Mouse (Mus musculus) intestine, embryonic 14.5 days (tissue): ENCODE measurements around the gene Clp1. TPM values are rescaled to one million over a fixed set of nuclear protein-coding genes. Genes with fewer than 3 reads are reported as not detected.

Experiments
- ATAC-seq: fragments of 200-750 bp; cut with Nextera tagmentation; replicated peaks from 2 replicates; pipeline ENCODE4 v1.8.0; 2017; ENCODE audit warnings: low read depth, moderate number of reproducible peaks, moderate TSS enrichment, moderate library complexity; ENCODE audit not compliant: low FRiP score, low TSS enrichment
- DNase-seq: peaks from one replicate; pipeline ENCODE4 v3.0.0-alpha.2; 2018; ENCODE audit warnings: low spot score
- H3K27ac ChIP-seq: fragments of 300-500 bp; sonication (generic); 2 replicates; pipeline ENCODE4 v1.5.1; 2014; ENCODE audit warnings: low read depth, mild to moderate bottlenecking, control low read depth
- H3K27me3 ChIP-seq: fragments of 300-500 bp; sonication (generic); replicated peaks from 2 replicates; pipeline ENCODE4 v1.6.1; 2014; ENCODE audit warnings: low read length, control low read depth; ENCODE audit not compliant: control insufficient read depth, insufficient read depth
- H3K36me3 ChIP-seq: fragments of 300-500 bp; sonication (generic); 2 replicates; pipeline ENCODE4 v1.6.1; 2014; ENCODE audit warnings: low read length, control low read depth; ENCODE audit not compliant: control insufficient read depth, insufficient read depth
- H3K4me1 ChIP-seq: fragments of 300-500 bp; sonication (generic); replicated peaks from 2 replicates; pipeline ENCODE4 v1.6.1; 2014; ENCODE audit warnings: low read length, control low read depth, mixed read lengths; ENCODE audit not compliant: control insufficient read depth, insufficient read depth
- H3K4me2 ChIP-seq: fragments of 300-500 bp; sonication (generic); 2 replicates; pipeline ENCODE4 v1.6.1; 2014; ENCODE audit warnings: low read length
- H3K4me3 ChIP-seq: fragments of 300-500 bp; sonication (generic); 2 replicates; pipeline ENCODE4 v1.5.1; 2014; ENCODE audit warnings: low read depth, low read length, control low read depth, mixed read lengths
- H3K9ac ChIP-seq: fragments of 300-500 bp; sonication (generic); 2 replicates; pipeline ENCODE4 v1.6.1; 2014; ENCODE audit warnings: mild to moderate bottlenecking, low read length
- H3K9me3 ChIP-seq: fragments of 300-500 bp; sonication (generic); 2 replicates; pipeline ENCODE4 v1.6.1; 2016; ENCODE audit warnings: low read length, control low read depth; ENCODE audit not compliant: control insufficient read depth
- WGBS: fragments of 180-500 bp; shearing (Covaris S2); extraction: QIAGEN DNeasy Blood & Tissue Kit; methylation state at CpG from one replicate; pipeline ENCODE4 v1.1.7; 2014; 5-methylcytosine and 5-hydroxymethylcytosine counted together
- polyA plus RNA-seq: library from polyadenylated mRNA; unstranded; fragments of >200 nt; fragmentation: Nextera tagmentation; extraction: Ambion mirVana; gene quantifications from 2 replicates; pipeline ENCODE4 v1.2.1, GENCODE M21; 2014

The Clp1 gene
- polyA plus RNA-seq, 1 experiment from 2014 or later: 25.7 TPM

- Histone ChIP-seq H3K36me3 (peaks cover 26% of the 10 kb centered on the region), H3K27ac (no peak overlapping the region), H3K4me2 (no peak overlapping the region), H3K27me3 (no peaks in the 10 kb centered on the region), H3K4me1 (peaks cover 7% of the 10 kb centered on the region), H3K9ac (no peak overlapping the region), H3K4me3 (no peak overlapping the region), H3K9me3 (no peaks in the 10 kb centered on the region)
- WGBS: 97% methylated on average over 14 of the region's 14 CpGs
- ATAC-seq (no peak), DNase-seq (no peak)
These were observed 3.3 kb downstream of the Clp1 start for GRCm38 (mm10) chr2:84723856-84724255.

GRCm38 (mm10) chr2:84721182-84721581 lies 6.0 kb downstream of the Clp1 start:
- Histone ChIP-seq H3K36me3 (peaks cover 26% of the 10 kb centered on the region), H3K27me3 (no peaks in the 10 kb centered on the region), H3K4me1 (peaks cover 2% of the 10 kb centered on the region; the same call in 1 of the 2 replicates), H3K4me3 (no peak overlapping the region), H3K4me2 (no peak overlapping the region), H3K9ac (no peak overlapping the region), H3K9me3 (no peaks in the 10 kb centered on the region), H3K27ac (no peak overlapping the region)
- WGBS: 77% methylated on average over 3 of the region's 3 CpGs
- DNase-seq (no peak), ATAC-seq (no peak)

GRCm38 (mm10) chr2:84720718-84721117 lies 6.4 kb downstream of the Clp1 start:
- Histone ChIP-seq H3K27ac (no peak overlapping the region), H3K4me1 (no peaks in the 10 kb centered on the region), H3K9ac (no peak overlapping the region), H3K27me3 (no peaks in the 10 kb centered on the region), H3K36me3 (peaks cover 26% of the 10 kb centered on the region), H3K4me3 (no peak overlapping the region), H3K4me2 (no peak overlapping the region), H3K9me3 (no peaks in the 10 kb centered on the region)
- ATAC-seq (no peak), DNase-seq (no peak)
- 90% methylated on average over 2 of the region's 2 CpGs for WGBS

- no peak overlapping the region for H3K9ac ChIP-seq
- WGBS: 92% methylated on average over 4 of the region's 4 CpGs
- no peak overlapping the region for H3K27ac ChIP-seq
- no peak overlapping the region for H3K4me3 ChIP-seq
- ATAC-seq (no peak), DNase-seq (no peak)
- H3K9me3 ChIP-seq: no peaks in the 10 kb centered on the region
- no peak overlapping the region for H3K4me2 ChIP-seq
- peaks cover 8% of the 10 kb centered on the region for H3K4me1 ChIP-seq
- H3K27me3 ChIP-seq: no peaks in the 10 kb centered on the region
- 0 out of 2 replicates have a peak, but pooled peaks cover 4% of the 10 kb centered on the region for H3K36me3 ChIP-seq
These were observed 9.8 kb downstream of the Clp1 start for GRCm38 (mm10) chr2:84717357-84717756.

DNA sequence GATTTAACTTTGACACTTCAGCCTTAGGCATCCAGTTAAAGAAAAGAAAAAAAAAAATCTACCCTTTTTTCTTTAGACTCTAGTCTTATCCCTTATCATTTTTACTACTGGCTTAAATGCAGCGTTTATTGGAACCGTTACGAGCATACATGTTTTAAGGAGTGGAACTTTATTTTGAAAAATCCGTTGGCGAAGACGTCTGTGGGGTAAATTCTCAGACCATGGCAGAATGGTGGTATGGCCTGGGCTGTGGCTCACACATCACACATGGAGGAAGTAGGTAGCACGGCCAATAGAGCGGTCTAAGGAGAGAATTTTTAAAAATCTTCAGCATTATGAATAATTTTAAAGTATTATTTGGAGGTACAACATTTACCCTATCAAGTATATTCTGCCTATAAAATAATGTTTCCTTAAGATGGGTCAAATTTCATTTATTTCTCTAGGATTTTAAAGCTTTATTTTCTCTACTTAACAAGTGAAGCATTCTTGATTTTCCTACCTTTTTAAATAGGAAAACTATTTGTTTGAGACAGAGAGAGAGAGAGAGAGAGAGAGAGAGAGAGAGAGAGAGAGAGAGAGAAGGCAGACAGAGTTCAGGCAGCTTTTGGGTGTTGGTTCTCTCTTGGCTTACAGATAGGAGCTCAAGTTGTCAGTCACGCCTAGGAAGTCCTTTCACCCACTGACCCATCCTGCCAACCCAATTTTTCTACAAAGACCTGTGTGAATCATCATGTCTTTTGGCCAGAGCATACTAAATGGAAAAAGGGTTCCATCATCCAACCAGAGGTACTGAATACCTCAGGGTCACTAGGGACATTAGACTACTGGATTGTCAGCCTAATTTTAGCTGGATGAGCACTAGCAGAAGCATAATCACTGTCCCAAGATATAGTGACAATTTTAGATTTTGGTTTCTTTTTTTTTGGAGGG lies 10.5 kb downstream of the Clp1 start:
- Histone ChIP-seq H3K27me3 (no peaks in the 10 kb centered on the region), H3K4me1 (peaks cover 8% of the 10 kb centered on the region), H3K4me3 (peak overlapping the region; percentile 88), H3K9me3 (no peaks in the 10 kb centered on the region), H3K4me2 (peak overlapping the region; percentile 58), H3K27ac (peak overlapping the region; percentile 90; the same call in 1 of the 2 replicates), H3K9ac (peak overlapping the region; percentile 69), H3K36me3 (no peaks in the 10 kb centered on the region)
- WGBS: 32% methylated on average over 9 of the region's 9 CpGs
- DNase-seq (no peak), ATAC-seq (no peak)

GRCm38 (mm10) chr2:84715562-84716361 lies 11.4 kb downstream of the Clp1 start:
- under 1% methylated on average over 33 of the region's 33 CpGs for WGBS

DNA sequence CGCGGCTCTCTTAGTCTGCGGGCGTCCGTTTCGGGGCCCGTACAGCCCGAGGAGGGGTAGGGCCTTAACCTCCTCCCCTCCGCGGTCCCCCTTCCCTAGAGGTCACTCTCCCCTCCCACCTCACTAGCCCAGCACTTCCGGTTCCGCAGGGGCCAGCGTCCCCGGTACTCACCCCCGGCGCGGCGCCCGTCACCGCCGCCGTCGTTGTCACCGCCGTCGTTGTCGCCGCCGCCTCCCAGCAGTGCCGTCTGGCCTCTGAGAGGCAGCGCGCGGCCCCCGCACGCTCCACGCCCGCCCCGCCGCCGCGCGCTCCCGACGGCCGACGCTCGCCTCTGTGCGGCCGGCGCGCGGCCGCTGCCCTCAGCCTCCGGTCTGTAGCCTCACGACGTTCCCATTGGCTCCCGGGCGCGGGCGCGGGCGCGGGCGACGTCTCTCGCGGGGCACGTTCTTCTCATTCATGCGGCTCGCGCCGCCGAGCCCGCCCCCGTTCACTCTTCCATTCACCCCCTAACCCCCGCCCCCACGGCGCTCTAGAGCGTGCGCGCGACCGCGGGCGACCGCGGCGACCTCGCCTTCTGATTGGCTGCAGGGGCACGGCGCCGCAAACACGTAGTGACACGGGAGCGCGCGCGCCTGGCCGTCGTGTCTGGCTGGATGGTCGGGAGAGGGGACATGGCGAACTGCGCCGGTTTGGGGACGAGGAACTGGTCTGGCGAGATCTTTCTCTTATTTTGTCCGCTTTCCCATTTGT lies 12.2 kb downstream of the Clp1 start, which contains the start of gene Zdhhc5:
Gene Zdhhc5, minus strand, starts transcription at position 370 of the 751 bp plus-strand sequence.
- H3K36me3 ChIP-seq: peaks cover 14% of the 10 kb centered on the region
- peak within 1 kb of the TSS; percentile 90 for H3K27ac ChIP-seq
- no peaks in the 10 kb centered on the region for H3K9me3 ChIP-seq
- under 1% methylated on average over 98 of the region's 107 CpGs for WGBS
- DNase-seq (peak; percentile 98), ATAC-seq (peak; percentile 96)
- peak within 1 kb of the TSS; percentile 88 for H3K4me3 ChIP-seq
- H3K4me2 ChIP-seq: peak within 1 kb of the TSS; percentile 82
- peaks cover 8% of the 10 kb centered on the region for H3K4me1 ChIP-seq
- peak within 1 kb of the TSS; percentile 89 for H3K9ac ChIP-seq
- H3K27me3 ChIP-seq: no peaks in the 10 kb centered on the region

More at GRCm38 (mm10) chr2:84715562-84716361, 11.4 kb downstream of the Clp1 start:
- peaks cover 8% of the 10 kb centered on the region for H3K4me1 ChIP-seq
- peak overlapping the region; percentile 58 for H3K4me2 ChIP-seq
- H3K4me3 ChIP-seq: peak overlapping the region; percentile 88
- DNase-seq: peak; percentile 88
- H3K9ac ChIP-seq: peak overlapping the region; percentile 69
- peak; percentile 96 for ATAC-seq
- H3K36me3 ChIP-seq: peaks cover 7% of the 10 kb centered on the region
- no peaks in the 10 kb centered on the region for H3K9me3 ChIP-seq
- H3K27me3 ChIP-seq: no peaks in the 10 kb centered on the region
- H3K27ac ChIP-seq: peak overlapping the region; percentile 90

- peaks cover 20% of the 10 kb centered on the region for H3K36me3 ChIP-seq
- H3K9me3 ChIP-seq: no peaks in the 10 kb centered on the region
- H3K4me2 ChIP-seq: peak overlapping the region; percentile 82
- ATAC-seq: peak; percentile 24
- H3K27ac ChIP-seq: peak overlapping the region; percentile 90
- H3K4me3 ChIP-seq: peak overlapping the region; percentile 88
- H3K9ac ChIP-seq: peak overlapping the region; percentile 89
- no peaks in the 10 kb centered on the region for H3K27me3 ChIP-seq
- H3K4me1 ChIP-seq: peaks cover 8% of the 10 kb centered on the region
- 0% methylated on average over 16 of the region's 26 CpGs for WGBS
- DNase-seq: no peak
These were observed 12.7 kb downstream of the Clp1 start for GRCm38 (mm10) chr2:84714422-84714810.
